Mouse (Mus musculus): ENCODE measurements at regions not wholly inside any gene's neighbourhood (a gene's known extent, or its start where the extent isn't known, plus 50 kb on each side); places are given as distances from the start of the nearest gene placed in this dataset.

- TF ChIP-seq MAFK (IDR thresholded peaks at IDR 0.05; ENCODE audit: insufficient read depth, low read depth, low read length) (no peak), ZNF384 (IDR thresholded peaks at IDR 0.05; ENCODE audit: low read depth, low read length) (no peak), CHD2 (IDR thresholded peaks at IDR 0.05; ENCODE audit: low read depth, low read length) (no peak)
Measured at GRCm38 (mm10) chr15:96518156-96518555, 57.5 kb upstream of the Scaf11 start.

All from ES-E14 (cell line).